Comparison of ENCODE assay signal across 26 mouse cellular contexts in the genomic region with DNA sequence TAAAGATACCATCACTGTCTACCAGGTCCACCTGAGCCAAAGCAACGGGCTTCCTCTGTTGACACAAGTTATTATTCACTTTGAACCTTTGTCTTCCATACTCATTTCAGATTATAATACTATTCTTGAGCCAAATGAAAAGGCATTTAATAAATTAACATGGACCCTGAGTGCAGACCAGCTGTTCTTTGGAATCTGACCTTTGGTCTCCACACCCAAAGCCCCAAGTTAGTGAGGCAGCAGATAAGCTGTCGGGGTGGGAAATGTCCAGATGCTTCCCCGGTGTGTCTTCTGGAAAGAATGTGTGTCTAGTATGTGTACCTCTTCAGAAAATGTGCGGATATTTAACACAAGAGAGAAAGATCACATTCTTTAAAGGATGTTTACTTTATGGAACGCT. TPM values are rescaled to one million over a fixed set of nuclear protein-coding genes. Genes with fewer than 3 reads are reported as not detected.
"Had no signal": no experiment of that assay in that cellular context is flagged by ENCODE, and none has a peak within 500 bp of the region (broad histone marks: within the 10 kb centered on the region; RNA-seq: fewer than 3 reads in every experiment).

No protein-coding gene starts in this region.

- H3K36me3 ChIP-seq: lung, embryonic 15.5 days; midbrain, embryonic 13.5 days; midbrain, embryonic 15.5 days; neural tube, embryonic 13.5 days; neural tube, embryonic 15.5 days had no signal

- H3K4me1 ChIP-seq: lung, embryonic 15.5 days; midbrain, embryonic 13.5 days; midbrain, embryonic 15.5 days; neural tube, embryonic 13.5 days; neural tube, embryonic 15.5 days had no signal

- H3K4me3 ChIP-seq: lung, embryonic 15.5 days; megakaryocyte, embryonic 14.5 days; midbrain, embryonic 13.5 days; midbrain, embryonic 15.5 days; neural tube, embryonic 13.5 days; neural tube, embryonic 15.5 days had no signal

- DNase-seq: lung, adult 2 months; lung, postnatal 14 days; lung, postnatal 36 days; retina, postnatal 1 day; right cerebral cortex, postnatal 4 days; spleen, adult 18-20 months; thymus, adult 18-20 months; thymus, postnatal 14 days; thymus, postnatal 36 days had no signal

- H3K27me3 ChIP-seq: lung, embryonic 15.5 days; midbrain, embryonic 13.5 days; midbrain, embryonic 15.5 days; neural tube, embryonic 13.5 days; neural tube, embryonic 15.5 days had no signal

- H3K27ac ChIP-seq: lung, embryonic 15.5 days; macrophage; midbrain, embryonic 13.5 days; midbrain, embryonic 15.5 days; neural tube, embryonic 13.5 days; neural tube, embryonic 15.5 days had no signal

- H3K4me2 ChIP-seq: lung, embryonic 15.5 days; midbrain, embryonic 11.5 days; midbrain, embryonic 13.5 days; midbrain, embryonic 15.5 days; neural tube, embryonic 13.5 days; neural tube, embryonic 15.5 days had no signal

- H3K9ac ChIP-seq: lung, embryonic 15.5 days; midbrain, embryonic 13.5 days; midbrain, embryonic 15.5 days; neural tube, embryonic 13.5 days; neural tube, embryonic 15.5 days had no signal

- H3K9me3 ChIP-seq: lung, embryonic 15.5 days; megakaryocyte, embryonic 14.5 days; midbrain, embryonic 13.5 days; midbrain, embryonic 15.5 days; neural tube, embryonic 13.5 days; neural tube, embryonic 15.5 days had no signal

- ATAC-seq: lung, postnatal 0 days; midbrain, embryonic 13.5 days; midbrain, embryonic 15.5 days had no signal

RNA-seq across cellular contexts. Expression of gene Mindy4b-ps, which starts 33.1 kb away (rescaled TPM):
- total RNA-seq: megakaryocyte progenitor cell, adult 5-6 weeks; midbrain, postnatal 0 days; monocyte, adult 5-6 weeks had no signal
- polyA plus RNA-seq: lung, adult 2 months; lung, embryonic 15.5 days; lung, postnatal 0 days; macrophage; midbrain, embryonic 11.5 days; midbrain, embryonic 13.5 days; neural tube, embryonic 11.5 days; neural tube, embryonic 13.5 days; small intestine, adult 2 months; stomach, embryonic 14.5 days; stomach, embryonic 16.5 days; thymus, postnatal 0 days had no signal
